In the genomic region with DNA sequence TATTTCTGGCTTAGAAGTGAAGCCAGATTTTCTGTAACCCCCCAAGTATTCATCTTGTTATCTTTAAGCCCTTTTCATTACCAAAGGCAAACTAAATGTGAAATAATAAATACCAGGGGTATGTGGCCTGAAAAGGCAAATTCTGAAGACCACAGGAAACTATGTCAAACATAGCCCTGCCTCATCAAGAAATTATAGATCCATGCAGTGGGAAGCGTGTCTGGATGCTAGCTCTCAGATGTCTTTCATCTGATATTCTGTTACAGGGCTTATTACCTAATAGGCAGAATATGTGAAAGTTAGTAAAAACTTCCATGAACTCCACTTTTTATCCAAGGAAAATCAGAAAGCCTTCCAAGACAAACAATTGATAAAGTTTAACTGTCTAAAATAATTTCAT, we compare ENCODE assay signal across 16 mouse cellular contexts.
"Had no signal": no experiment of that assay in that cellular context is flagged by ENCODE, and none has a peak within 500 bp of the region (broad histone marks: within the 10 kb centered on the region; RNA-seq: fewer than 3 reads in every experiment).

No protein-coding gene starts in this region.

- H3K9ac ChIP-seq: neural tube, embryonic 13.5 days; neural tube, embryonic 15.5 days; stomach, embryonic 15.5 days had no signal

- H3K4me2 ChIP-seq: neural tube, embryonic 13.5 days; neural tube, embryonic 15.5 days; stomach, embryonic 15.5 days had no signal

- DNase-seq: retina, postnatal 1 day; right cerebral cortex, adult 18-20 months; right cerebral cortex, postnatal 14 days; right cerebral cortex, postnatal 25 days; right cerebral cortex, postnatal 4 days; spleen, adult 18-20 months; thymus, adult 18-20 months; thymus, adult 2 months; thymus, postnatal 14 days; thymus, postnatal 25 days; thymus, postnatal 36 days; thymus, postnatal 4 days had no signal

- H3K36me3 ChIP-seq: neural tube, embryonic 13.5 days; neural tube, embryonic 15.5 days; stomach, embryonic 15.5 days had no signal

- H3K27me3 ChIP-seq: neural tube, embryonic 13.5 days; neural tube, embryonic 15.5 days; stomach, embryonic 15.5 days had no signal

- H3K4me1 ChIP-seq: neural tube, embryonic 13.5 days; neural tube, embryonic 15.5 days; stomach, embryonic 15.5 days had no signal

- H3K9me3 ChIP-seq: neural tube, embryonic 13.5 days; neural tube, embryonic 15.5 days; stomach, embryonic 15.5 days had no signal

- H3K4me3 ChIP-seq: neural tube, embryonic 13.5 days; neural tube, embryonic 15.5 days; stomach, embryonic 15.5 days had no signal

- H3K27ac ChIP-seq: neural tube, embryonic 13.5 days; neural tube, embryonic 15.5 days; stomach, embryonic 15.5 days; stomach, postnatal 0 days had no signal
